Mouse (Mus musculus): ENCODE measurements around the gene Tmem217. TPM values are rescaled to one million over a fixed set of nuclear protein-coding genes. Genes with fewer than 3 reads are reported as not detected.

Gene Tmem217
- polyA plus RNA-seq, 1 experiment from 2014 or later, result 0.36 TPM

DNA sequence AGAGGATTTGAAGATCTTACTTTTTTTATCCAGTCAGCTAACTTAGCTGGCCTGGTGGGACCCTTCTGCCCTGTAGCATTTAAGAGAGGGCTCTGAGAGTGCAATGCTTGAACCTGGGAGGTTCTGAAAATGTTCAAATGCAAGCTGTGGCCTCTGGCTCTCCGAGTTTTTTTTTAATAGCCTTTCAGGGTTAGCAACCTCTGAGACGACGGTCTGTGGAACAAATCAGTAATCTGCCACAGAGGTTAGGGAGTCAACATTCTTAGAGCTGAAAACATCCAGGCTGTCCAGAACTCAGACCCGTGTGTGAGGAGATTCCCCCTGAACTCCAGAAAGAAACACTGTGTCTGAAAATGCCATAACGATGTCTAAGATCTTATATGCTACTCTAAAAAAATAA is 6.3 kb upstream of the Tmem217 start:
- Histone ChIP-seq H3K27me3 (ENCODE audit: control insufficient read depth, insufficient read depth, low read length) (no peaks in the 10 kb centered on the region), H3K36me3 (replicated peaks; ENCODE audit: control insufficient read depth, insufficient read depth, low read depth, low read length) (no peaks in the 10 kb centered on the region), H3K9ac (replicated peaks; ENCODE audit: low read length) (no peak overlapping the region), H3K4me3 (ENCODE audit: low read depth, low read length) (no peak overlapping the region), H3K4me2 (ENCODE audit: low read depth, low read length) (no peak overlapping the region), H3K9me3 (replicated peaks; ENCODE audit: control insufficient read depth, low read length) (no peaks in the 10 kb centered on the region), H3K27ac (replicated peaks; ENCODE audit: low read depth, low read length) (no peak overlapping the region), H3K4me1 (ENCODE audit: control insufficient read depth, insufficient read depth, low read length) (no peaks in the 10 kb centered on the region)
- ATAC-seq (replicated peaks; ENCODE audit: insufficient number of reproducible peaks, low FRiP score, low TSS enrichment, low read depth), result no peak
- DNase-seq (ENCODE audit: low spot score), result no peak
- 76% methylated on average over 5 of the region's 5 CpGs for WGBS

DNA sequence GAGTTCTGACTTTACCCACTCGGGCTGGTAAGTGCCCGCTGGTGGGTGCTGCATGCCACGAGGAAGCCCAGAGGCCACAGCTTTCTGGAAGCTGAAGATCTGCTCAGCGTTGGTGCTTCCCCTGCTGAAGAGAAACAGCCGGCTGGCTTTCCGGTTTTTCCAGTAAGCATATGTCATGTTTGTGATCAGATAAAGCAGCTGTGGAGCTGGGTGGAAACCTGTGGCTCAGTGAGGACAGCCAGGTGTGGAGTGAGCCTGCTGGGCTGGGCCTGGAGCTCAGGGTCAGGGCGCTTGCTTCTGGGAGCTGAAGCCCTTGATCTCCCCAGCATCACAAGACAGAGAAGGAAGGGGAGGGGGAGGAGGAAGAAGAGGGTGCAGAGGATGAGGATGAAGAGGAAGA is 4.7 kb upstream of the Tmem217 start:
- 85% methylated on average over 7 of the region's 7 CpGs for WGBS
- Histone ChIP-seq H3K4me1 (ENCODE audit: control insufficient read depth, insufficient read depth, low read length) (no peaks in the 10 kb centered on the region), H3K36me3 (replicated peaks; ENCODE audit: control insufficient read depth, insufficient read depth, low read depth, low read length) (no peaks in the 10 kb centered on the region), H3K4me2 (ENCODE audit: low read depth, low read length) (no peak overlapping the region), H3K4me3 (ENCODE audit: low read depth, low read length) (no peak overlapping the region), H3K9me3 (replicated peaks; ENCODE audit: control insufficient read depth, low read length) (no peaks in the 10 kb centered on the region), H3K9ac (replicated peaks; ENCODE audit: low read length) (no peak overlapping the region), H3K27ac (replicated peaks; ENCODE audit: low read depth, low read length) (no peak overlapping the region), H3K27me3 (ENCODE audit: control insufficient read depth, insufficient read depth, low read length) (no peaks in the 10 kb centered on the region)
- DNase-seq (ENCODE audit: low spot score), result no peak
- ATAC-seq (replicated peaks; ENCODE audit: insufficient number of reproducible peaks, low FRiP score, low TSS enrichment, low read depth), result no peak

DNA sequence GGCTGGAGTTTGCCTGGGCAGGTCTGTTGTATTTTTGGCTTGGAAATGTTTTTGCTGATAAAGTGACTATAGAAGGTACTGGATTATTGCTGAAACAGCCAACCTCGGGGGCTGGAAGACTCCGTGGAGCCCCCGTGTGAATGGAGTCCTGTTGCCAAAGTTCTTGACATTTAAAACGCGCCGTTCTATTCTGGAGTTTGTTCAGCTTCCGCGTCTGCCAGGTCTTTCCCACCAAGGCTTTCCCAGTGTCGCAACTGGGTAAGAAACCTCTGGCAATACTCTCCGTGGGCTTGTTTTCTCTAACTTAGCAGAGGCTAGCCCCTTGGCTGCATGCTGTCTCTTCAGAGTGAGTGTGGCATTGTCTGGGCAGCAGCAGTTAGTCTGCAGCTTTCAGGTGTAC is 4.3 kb upstream of the Tmem217 start:
- Histone ChIP-seq H3K4me1 (ENCODE audit: control insufficient read depth, insufficient read depth, low read length) (no peaks in the 10 kb centered on the region), H3K9me3 (replicated peaks; ENCODE audit: control insufficient read depth, low read length) (no peaks in the 10 kb centered on the region), H3K27me3 (ENCODE audit: control insufficient read depth, insufficient read depth, low read length) (no peaks in the 10 kb centered on the region), H3K27ac (replicated peaks; ENCODE audit: low read depth, low read length) (no peak overlapping the region), H3K4me3 (ENCODE audit: low read depth, low read length) (no peak overlapping the region), H3K9ac (replicated peaks; ENCODE audit: low read length) (no peak overlapping the region), H3K4me2 (ENCODE audit: low read depth, low read length) (no peak overlapping the region), H3K36me3 (replicated peaks; ENCODE audit: control insufficient read depth, insufficient read depth, low read depth, low read length) (no peaks in the 10 kb centered on the region)
- DNase-seq (ENCODE audit: low spot score) (no peak), ATAC-seq (replicated peaks; ENCODE audit: insufficient number of reproducible peaks, low FRiP score, low TSS enrichment, low read depth) (no peak)
- WGBS, result 91% methylated on average over 10 of the region's 10 CpGs

DNA sequence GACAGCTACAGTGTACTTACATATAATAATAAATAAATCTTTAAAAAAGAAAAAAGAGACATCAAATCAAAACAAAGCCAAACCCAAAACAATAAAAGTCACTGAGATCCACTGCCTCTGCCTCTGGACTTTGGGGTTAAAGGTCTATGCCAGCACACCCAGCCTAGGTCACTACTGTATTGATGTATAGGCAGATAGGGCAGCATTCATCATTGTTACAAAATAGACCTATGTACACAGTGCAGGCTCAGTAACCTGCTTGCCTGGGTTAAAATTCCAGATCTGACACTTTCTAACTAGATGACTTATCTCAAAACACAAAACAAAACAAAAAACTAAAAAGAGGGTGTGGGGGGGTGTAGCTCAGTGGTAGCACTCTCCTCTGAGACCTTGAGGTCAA is 2.0 kb upstream of the Tmem217 start:
- no peak overlapping the region for H3K27ac ChIP-seq (replicated peaks; ENCODE audit: low read depth, low read length)
- no peaks in the 10 kb centered on the region for H3K36me3 ChIP-seq (replicated peaks; ENCODE audit: control insufficient read depth, insufficient read depth, low read depth, low read length)
- H3K4me2 ChIP-seq (ENCODE audit: low read depth, low read length), result no peak overlapping the region
- no peak for DNase-seq (ENCODE audit: low spot score)
- H3K9me3 ChIP-seq (replicated peaks; ENCODE audit: control insufficient read depth, low read length), result no peaks in the 10 kb centered on the region
- H3K4me3 ChIP-seq (ENCODE audit: low read depth, low read length), result no peak overlapping the region
- H3K27me3 ChIP-seq (ENCODE audit: control insufficient read depth, insufficient read depth, low read length), result no peaks in the 10 kb centered on the region
- H3K9ac ChIP-seq (replicated peaks; ENCODE audit: low read length), result no peak overlapping the region
- no peaks in the 10 kb centered on the region; the same call in 1 of the 2 replicates for H3K4me1 ChIP-seq (ENCODE audit: control insufficient read depth, insufficient read depth, low read length)
- ATAC-seq (replicated peaks; ENCODE audit: insufficient number of reproducible peaks, low FRiP score, low TSS enrichment, low read depth), result no peak

DNA sequence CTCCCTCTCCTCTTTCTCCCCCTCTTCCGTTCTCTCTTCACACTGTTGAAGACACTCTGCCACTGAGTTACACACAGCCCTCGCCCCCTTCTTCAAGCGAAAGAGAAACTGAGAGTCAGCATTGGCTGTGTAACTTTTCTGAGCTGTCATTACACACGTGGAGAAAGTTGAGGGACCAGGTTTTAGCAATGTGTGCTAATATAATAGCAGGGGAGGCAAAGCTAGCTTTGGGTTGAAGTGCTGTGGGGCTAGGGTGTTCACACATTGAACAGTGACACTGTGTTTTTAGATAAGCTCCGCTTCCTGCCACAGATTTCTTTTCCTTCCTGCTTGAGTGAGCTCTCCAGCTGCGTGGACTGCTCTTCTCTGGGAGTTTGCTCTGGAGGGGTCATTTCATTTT is 1.2 kb downstream of the Tmem217 start:
- no peaks in the 10 kb centered on the region for H3K36me3 ChIP-seq (replicated peaks; ENCODE audit: control insufficient read depth, insufficient read depth, low read depth, low read length)
- H3K4me2 ChIP-seq (ENCODE audit: low read depth, low read length), result no peak overlapping the region
- no peaks in the 10 kb centered on the region; the same call in 1 of the 2 replicates for H3K4me1 ChIP-seq (ENCODE audit: control insufficient read depth, insufficient read depth, low read length)
- H3K9me3 ChIP-seq (replicated peaks; ENCODE audit: control insufficient read depth, low read length), result no peaks in the 10 kb centered on the region
- 54% methylated on average over 6 of the region's 6 CpGs for WGBS
- no peak overlapping the region for H3K27ac ChIP-seq (replicated peaks; ENCODE audit: low read depth, low read length)
- H3K9ac ChIP-seq (replicated peaks; ENCODE audit: low read length), result no peak overlapping the region
- DNase-seq (ENCODE audit: low spot score) (no peak), ATAC-seq (replicated peaks; ENCODE audit: insufficient number of reproducible peaks, low FRiP score, low TSS enrichment, low read depth) (no peak)
- H3K27me3 ChIP-seq (ENCODE audit: control insufficient read depth, insufficient read depth, low read length), result no peaks in the 10 kb centered on the region
- H3K4me3 ChIP-seq (ENCODE audit: low read depth, low read length), result no peak overlapping the region

DNA sequence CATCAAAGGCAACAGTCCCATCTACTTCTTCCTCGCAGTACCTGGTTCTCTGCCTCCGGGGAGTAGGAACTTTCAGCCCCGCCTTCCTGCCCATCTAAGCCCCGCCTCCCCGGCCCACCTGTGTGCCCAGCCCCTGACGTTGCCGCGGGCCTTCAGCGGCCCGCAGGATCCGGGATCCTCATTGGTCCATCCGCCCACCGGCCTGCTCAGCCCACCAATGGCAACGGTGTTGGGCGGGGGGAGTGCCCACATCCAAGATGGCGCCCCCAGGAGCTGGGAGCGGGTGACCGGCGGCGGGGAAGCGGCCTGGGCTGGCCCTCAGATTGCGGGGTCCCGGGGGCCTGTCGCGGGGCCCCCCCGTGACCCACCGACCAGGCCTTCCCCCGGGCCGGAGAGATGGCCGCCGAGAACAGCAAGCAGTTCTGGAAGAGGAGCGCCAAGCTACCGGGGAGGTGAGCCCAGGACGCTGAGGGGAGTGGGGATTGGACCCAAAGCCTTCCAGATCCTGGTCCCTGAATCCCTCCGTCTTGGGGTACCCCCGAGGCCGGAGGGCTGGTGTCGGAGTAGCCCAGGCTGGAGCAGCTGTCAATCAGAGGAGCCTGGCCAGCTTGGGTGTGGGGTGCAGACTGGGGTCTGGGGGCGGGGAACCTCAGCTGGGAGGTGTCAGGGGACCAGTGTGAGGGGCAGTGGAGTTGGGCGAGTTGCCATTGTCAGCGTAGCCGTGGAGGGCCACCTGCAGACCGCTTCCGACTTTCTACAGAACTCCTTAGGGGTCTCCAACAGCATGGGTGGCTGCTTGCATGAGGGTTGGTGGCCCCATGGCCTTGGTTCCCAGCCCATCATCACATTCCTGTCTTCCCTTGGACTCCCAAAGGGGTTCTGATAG is 2.4 kb downstream of the Tmem217 start, which contains the start of the genes Gm17657 and Tbc1d22b:
TSS of gene Gm17657 (minus strand) at position 96 of the 886 bp plus-strand sequence.
TSS of gene Tbc1d22b (plus strand) at position 243 of the 886 bp plus-strand sequence.
- no peaks in the 10 kb centered on the region; the same call in 1 of the 2 replicates for H3K4me1 ChIP-seq (ENCODE audit: control insufficient read depth, insufficient read depth, low read length)
- no peaks in the 10 kb centered on the region for H3K9me3 ChIP-seq (replicated peaks; ENCODE audit: control insufficient read depth, low read length)
- H3K4me2 ChIP-seq (ENCODE audit: low read depth, low read length), result peak within 1 kb of the TSS; percentile 88
- peak within 1 kb of the TSS; percentile 83 for H3K4me3 ChIP-seq (ENCODE audit: low read depth, low read length)
- H3K27ac ChIP-seq (replicated peaks; ENCODE audit: low read depth, low read length), result no peak within 1 kb of the TSS
- no peaks in the 10 kb centered on the region for H3K36me3 ChIP-seq (replicated peaks; ENCODE audit: control insufficient read depth, insufficient read depth, low read depth, low read length)
- peak; percentile 96 for DNase-seq (ENCODE audit: low spot score)
- peak within 1 kb of the TSS; percentile 88 for H3K9ac ChIP-seq (replicated peaks; ENCODE audit: low read length)
- under 1% methylated on average over 44 of the region's 44 CpGs for WGBS
- peak; percentile 95 for ATAC-seq (replicated peaks; ENCODE audit: insufficient number of reproducible peaks, low FRiP score, low TSS enrichment, low read depth)
- H3K27me3 ChIP-seq (ENCODE audit: control insufficient read depth, insufficient read depth, low read length), result no peaks in the 10 kb centered on the region

DNA sequence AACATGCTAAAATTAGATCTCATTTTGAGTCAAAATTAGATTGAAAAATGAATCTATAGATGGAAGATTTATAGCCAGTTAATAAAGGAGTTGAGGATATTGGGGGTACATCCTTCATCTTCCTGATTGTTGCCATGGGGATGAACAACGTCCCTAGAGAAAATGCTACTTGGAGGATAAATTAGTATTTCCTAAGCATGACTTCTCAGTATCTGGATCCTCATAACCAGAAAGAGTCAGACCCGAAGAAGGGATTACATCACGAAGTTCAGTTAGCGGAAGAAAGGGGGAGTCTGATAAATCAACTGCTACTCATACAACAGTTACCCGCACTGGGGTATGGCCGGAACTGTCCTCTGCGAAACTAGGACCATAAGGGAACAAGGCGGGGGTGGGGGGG is 3.2 kb downstream of the Tmem217 start:
- no peak for DNase-seq (ENCODE audit: low spot score)
- 0 out of 2 replicates have a peak, but pooled peaks have one; percentile 10 for ATAC-seq (replicated peaks; ENCODE audit: insufficient number of reproducible peaks, low FRiP score, low TSS enrichment, low read depth)
- Histone ChIP-seq H3K27ac (replicated peaks; ENCODE audit: low read depth, low read length) (no peak overlapping the region), H3K9ac (replicated peaks; ENCODE audit: low read length) (no peak overlapping the region), H3K36me3 (replicated peaks; ENCODE audit: control insufficient read depth, insufficient read depth, low read depth, low read length) (no peaks in the 10 kb centered on the region), H3K4me1 (ENCODE audit: control insufficient read depth, insufficient read depth, low read length) (no peaks in the 10 kb centered on the region; the same call in 1 of the 2 replicates), H3K4me2 (ENCODE audit: low read depth, low read length) (no peak overlapping the region), H3K27me3 (ENCODE audit: control insufficient read depth, insufficient read depth, low read length) (no peaks in the 10 kb centered on the region), H3K4me3 (ENCODE audit: low read depth, low read length) (no peak overlapping the region; the same call in 1 of the 2 replicates), H3K9me3 (replicated peaks; ENCODE audit: control insufficient read depth, low read length) (no peaks in the 10 kb centered on the region)
- 54% methylated on average over 8 of the region's 8 CpGs for WGBS

DNA sequence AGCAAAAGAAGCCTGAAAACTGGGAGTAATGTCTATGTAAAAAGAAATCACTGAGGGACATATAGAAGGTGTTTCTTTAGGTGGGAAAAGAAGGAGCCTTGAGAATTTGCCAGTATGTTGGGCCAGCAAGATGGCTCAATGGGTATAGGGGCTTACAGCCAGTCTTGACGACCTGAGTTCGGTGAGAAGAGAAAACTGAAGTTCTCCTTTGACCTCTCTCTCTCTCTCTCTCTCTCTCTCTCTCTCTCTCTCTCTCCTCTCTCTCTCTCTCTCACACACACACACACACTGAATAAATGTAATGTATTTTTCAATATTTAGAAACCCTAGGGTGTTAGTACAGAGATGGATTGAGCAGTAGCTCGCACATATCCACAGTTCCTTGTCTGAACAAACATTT is 3.7 kb downstream of the Tmem217 start:
- no peak for ATAC-seq (replicated peaks; ENCODE audit: insufficient number of reproducible peaks, low FRiP score, low TSS enrichment, low read depth)

More for the DNA sequence above, 3.7 kb downstream of the Tmem217 start:
- Histone ChIP-seq H3K9me3 (replicated peaks; ENCODE audit: control insufficient read depth, low read length) (no peaks in the 10 kb centered on the region), H3K36me3 (replicated peaks; ENCODE audit: control insufficient read depth, insufficient read depth, low read depth, low read length) (no peaks in the 10 kb centered on the region), H3K9ac (replicated peaks; ENCODE audit: low read length) (no peak overlapping the region), H3K27ac (replicated peaks; ENCODE audit: low read depth, low read length) (no peak overlapping the region), H3K4me3 (ENCODE audit: low read depth, low read length) (no peak overlapping the region), H3K27me3 (ENCODE audit: control insufficient read depth, insufficient read depth, low read length) (no peaks in the 10 kb centered on the region), H3K4me2 (ENCODE audit: low read depth, low read length) (no peak overlapping the region), H3K4me1 (ENCODE audit: control insufficient read depth, insufficient read depth, low read length) (no peaks in the 10 kb centered on the region; the same call in 1 of the 2 replicates)
- 70% methylated on average over 3 of the region's 3 CpGs for WGBS
- DNase-seq (ENCODE audit: low spot score), result no peak

Measured in embryonic facial prominence, embryonic 11.5 days (tissue).